Mouse (Mus musculus): ENCODE results near the gene Cmtm8. TPM values are rescaled to one million over a fixed set of nuclear protein-coding genes. Genes with fewer than 3 reads are reported as not detected.

Cmtm8 gene
- polyA plus RNA-seq, 1 experiment: 0.19 TPM

- H3K4me1 ChIP-seq (ENCODE audit: control insufficient read depth): no peaks in the 10 kb centered on the region
- H3K36me3 ChIP-seq (ENCODE audit: control insufficient read depth): no peaks in the 10 kb centered on the region
- H3K4me3 ChIP-seq (replicated peaks): no peak overlapping the region
- no peaks in the 10 kb centered on the region for H3K27me3 ChIP-seq (ENCODE audit: control insufficient read depth)
- TF ChIP-seq TAL1 (IDR thresholded peaks at IDR 0.05; ENCODE audit: low read length) (no peak), GATA1 (IDR thresholded peaks at IDR 0.05; ENCODE audit: low read length) (no peak)
- no peaks in the 10 kb centered on the region for H3K9me3 ChIP-seq (ENCODE audit: control insufficient read depth, low read length)
Observed at GRCm38 (mm10) chr9:114759886-114760285, 84.1 kb downstream of the Cmtm8 start.

GRCm38 (mm10) chr9:114758801-114759200 lies 85.2 kb downstream of the Cmtm8 start:
- Histone ChIP-seq H3K36me3 (ENCODE audit: control insufficient read depth) (no peaks in the 10 kb centered on the region), H3K4me3 (replicated peaks) (no peak overlapping the region), H3K27me3 (ENCODE audit: control insufficient read depth) (no peaks in the 10 kb centered on the region), H3K9me3 (ENCODE audit: control insufficient read depth, low read length) (no peaks in the 10 kb centered on the region), H3K4me1 (ENCODE audit: control insufficient read depth) (no peaks in the 10 kb centered on the region)
- TF ChIP-seq TAL1 (IDR thresholded peaks at IDR 0.05; ENCODE audit: low read length): no peak
- TF ChIP-seq GATA1 (IDR thresholded peaks at IDR 0.05; ENCODE audit: low read length): no peak

GRCm38 (mm10) chr9:114758272-114758671 lies 85.7 kb downstream of the Cmtm8 start:
- Histone ChIP-seq H3K27me3 (ENCODE audit: control insufficient read depth) (no peaks in the 10 kb centered on the region), H3K4me1 (ENCODE audit: control insufficient read depth) (peaks cover 2% of the 10 kb centered on the region), H3K9me3 (ENCODE audit: control insufficient read depth, low read length) (no peaks in the 10 kb centered on the region), H3K4me3 (replicated peaks) (no peak overlapping the region), H3K36me3 (ENCODE audit: control insufficient read depth) (no peaks in the 10 kb centered on the region)
- TF ChIP-seq TAL1 (IDR thresholded peaks at IDR 0.05; ENCODE audit: low read length) (no peak), GATA1 (IDR thresholded peaks at IDR 0.05; ENCODE audit: low read length) (no peak)

- no peaks in the 10 kb centered on the region for H3K27me3 ChIP-seq (ENCODE audit: control insufficient read depth)
- peaks cover 11% of the 10 kb centered on the region for H3K4me1 ChIP-seq (ENCODE audit: control insufficient read depth)
- peak overlapping the region; percentile 69 for H3K4me3 ChIP-seq (replicated peaks)
- TF ChIP-seq GATA1 (IDR thresholded peaks at IDR 0.05; ENCODE audit: low read length) (no peak), TAL1 (IDR thresholded peaks at IDR 0.05; ENCODE audit: low read length) (no peak)
- H3K36me3 ChIP-seq (ENCODE audit: control insufficient read depth): peaks cover 15% of the 10 kb centered on the region
- no peaks in the 10 kb centered on the region for H3K9me3 ChIP-seq (ENCODE audit: control insufficient read depth, low read length)
Observed at GRCm38 (mm10) chr9:114752863-114753484, 91.0 kb downstream of the Cmtm8 start.

GRCm38 (mm10) chr9:114752311-114752710 lies 91.6 kb downstream of the Cmtm8 start:
- Histone ChIP-seq H3K9me3 (ENCODE audit: control insufficient read depth, low read length) (no peaks in the 10 kb centered on the region), H3K4me3 (replicated peaks) (peak overlapping the region; percentile 69), H3K36me3 (ENCODE audit: control insufficient read depth) (peaks cover 21% of the 10 kb centered on the region), H3K27me3 (ENCODE audit: control insufficient read depth) (no peaks in the 10 kb centered on the region), H3K4me1 (ENCODE audit: control insufficient read depth) (peaks cover 11% of the 10 kb centered on the region)
- TF ChIP-seq GATA1 (IDR thresholded peaks at IDR 0.05; ENCODE audit: low read length) (no peak), TAL1 (IDR thresholded peaks at IDR 0.05; ENCODE audit: low read length) (no peak)

- H3K4me1 ChIP-seq (ENCODE audit: control insufficient read depth): peaks cover 11% of the 10 kb centered on the region
- no peak overlapping the region for H3K4me3 ChIP-seq (replicated peaks)
- no peaks in the 10 kb centered on the region for H3K27me3 ChIP-seq (ENCODE audit: control insufficient read depth)
- TF ChIP-seq TAL1 (IDR thresholded peaks at IDR 0.05; ENCODE audit: low read length) (no peak), GATA1 (IDR thresholded peaks at IDR 0.05; ENCODE audit: low read length) (no peak)
- H3K36me3 ChIP-seq (ENCODE audit: control insufficient read depth): peaks cover 29% of the 10 kb centered on the region
- no peaks in the 10 kb centered on the region for H3K9me3 ChIP-seq (ENCODE audit: control insufficient read depth, low read length)
Observed at GRCm38 (mm10) chr9:114751582-114751981, 92.4 kb downstream of the Cmtm8 start.

- peaks cover 1% of the 10 kb centered on the region for H3K4me1 ChIP-seq (ENCODE audit: control insufficient read depth)
- no peak for TF ChIP-seq TAL1 (IDR thresholded peaks at IDR 0.05; ENCODE audit: low read length)
- H3K36me3 ChIP-seq (ENCODE audit: control insufficient read depth): peaks cover 55% of the 10 kb centered on the region
- no peak overlapping the region for H3K4me3 ChIP-seq (replicated peaks)
- H3K27me3 ChIP-seq (ENCODE audit: control insufficient read depth): no peaks in the 10 kb centered on the region
- no peaks in the 10 kb centered on the region for H3K9me3 ChIP-seq (ENCODE audit: control insufficient read depth, low read length)
Observed at GRCm38 (mm10) chr9:114747466-114747865, 96.5 kb downstream of the Cmtm8 start.

- Histone ChIP-seq H3K27me3 (ENCODE audit: control insufficient read depth) (no peaks in the 10 kb centered on the region), H3K4me3 (replicated peaks) (no peak overlapping the region), H3K4me1 (ENCODE audit: control insufficient read depth) (no peaks in the 10 kb centered on the region), H3K9me3 (ENCODE audit: control insufficient read depth, low read length) (no peaks in the 10 kb centered on the region), H3K36me3 (ENCODE audit: control insufficient read depth) (peaks cover 55% of the 10 kb centered on the region)
- TF ChIP-seq TAL1 (IDR thresholded peaks at IDR 0.05; ENCODE audit: low read length): no peak
- no peak for TF ChIP-seq GATA1 (IDR thresholded peaks at IDR 0.05; ENCODE audit: low read length)
Observed at GRCm38 (mm10) chr9:114747012-114747411, 96.9 kb downstream of the Cmtm8 start.

GRCm38 (mm10) chr9:114745654-114746053 lies 98.3 kb downstream of the Cmtm8 start:
- TF ChIP-seq TAL1 (IDR thresholded peaks at IDR 0.05; ENCODE audit: low read length) (no peak), GATA1 (IDR thresholded peaks at IDR 0.05; ENCODE audit: low read length) (no peak)
- Histone ChIP-seq H3K9me3 (ENCODE audit: control insufficient read depth, low read length) (no peaks in the 10 kb centered on the region), H3K27me3 (ENCODE audit: control insufficient read depth) (no peaks in the 10 kb centered on the region), H3K4me1 (ENCODE audit: control insufficient read depth) (no peaks in the 10 kb centered on the region), H3K36me3 (ENCODE audit: control insufficient read depth) (peaks cover 58% of the 10 kb centered on the region), H3K4me3 (replicated peaks) (no peak overlapping the region)

GRCm38 (mm10) chr9:114745163-114745562 lies 98.8 kb downstream of the Cmtm8 start:
- TF ChIP-seq GATA1 (IDR thresholded peaks at IDR 0.05; ENCODE audit: low read length) (no peak), TAL1 (IDR thresholded peaks at IDR 0.05; ENCODE audit: low read length) (no peak)
- Histone ChIP-seq H3K9me3 (ENCODE audit: control insufficient read depth, low read length) (no peaks in the 10 kb centered on the region), H3K27me3 (ENCODE audit: control insufficient read depth) (no peaks in the 10 kb centered on the region), H3K4me3 (replicated peaks) (no peak overlapping the region), H3K36me3 (ENCODE audit: control insufficient read depth) (peaks cover 59% of the 10 kb centered on the region), H3K4me1 (ENCODE audit: control insufficient read depth) (no peaks in the 10 kb centered on the region)

Data from erythroblast, embryonic 14.5 days (primary cell).